Mouse (Mus musculus) myocyte (in vitro differentiated cells): ENCODE data around the gene Mafg. TPM values are rescaled to one million over a fixed set of nuclear protein-coding genes. Genes with fewer than 3 reads are reported as not detected.
A peak's percentile ranks its signal among the peaks of the same experiment; 100 is the strongest.

Experiments used
- H3K27me3 ChIP-seq: one replicate; pipeline ENCODE4 v1.6.1; 2011; ENCODE audit not compliant: control insufficient read depth, insufficient read depth, insufficient read length
- H3K36me3 ChIP-seq: one replicate; pipeline ENCODE4 v1.6.1; 2011; ENCODE audit not compliant: control insufficient read depth, insufficient read depth
- H3K4me2 ChIP-seq: one replicate; pipeline ENCODE4 v1.6.1; 2011; ENCODE audit warnings: low read depth, control low read depth
- H3K4me3 ChIP-seq: one replicate; pipeline ENCODE4 v1.5.1; 2011; ENCODE audit warnings: mild to moderate bottlenecking, control low read depth, moderate library complexity
- H3K79me2 ChIP-seq: one replicate; pipeline ENCODE4 v1.6.1; 2011; ENCODE audit not compliant: control insufficient read depth, insufficient read depth
- H3ac ChIP-seq: one replicate; pipeline ENCODE4 v1.6.1; 2011; ENCODE audit not compliant: control insufficient read depth, insufficient read length
- CEBPB ChIP-seq: IDR thresholded peaks from 2 replicates; pipeline ENCODE4 v1.6.1; 2011; ENCODE audit warnings: mild to moderate bottlenecking, moderate library complexity; ENCODE audit not compliant: poor library complexity, insufficient read depth, severe bottlenecking
- E2F4 ChIP-seq: IDR thresholded peaks from one replicate; pipeline ENCODE4 v1.6.1; 2011; ENCODE audit warnings: mild to moderate bottlenecking, control low read depth, moderate library complexity; ENCODE audit not compliant: insufficient read depth
- MAX ChIP-seq: IDR thresholded peaks from one replicate; pipeline ENCODE4 v1.6.1; 2011; ENCODE audit warnings: low read depth, mild to moderate bottlenecking, control low read depth
- MYOD1 ChIP-seq, 3 experiments: IDR thresholded peaks; one replicate each; pipeline ENCODE4 v1.6.1; 2011; ENCODE audit warnings: control low read depth in 2 of 3, low read depth in 2 of 3, mild to moderate bottlenecking in 2 of 3, moderate library complexity in 1 of 3; ENCODE audit not compliant: insufficient read length in 2 of 3, control insufficient read depth in 1 of 3
- MYOG ChIP-seq, 3 experiments: IDR thresholded peaks; one replicate each; pipeline ENCODE4 v1.6.1; 2011; ENCODE audit warnings: control low read depth in 2 of 3, low read depth in 2 of 3, mild to moderate bottlenecking in 2 of 3; ENCODE audit not compliant: insufficient read length in 2 of 3, control insufficient read depth in 1 of 3, insufficient read depth in 1 of 3
- POLR2A ChIP-seq: IDR thresholded peaks from one replicate; pipeline ENCODE4 v1.6.1; 2011; ENCODE audit warnings: low read depth, mild to moderate bottlenecking, control low read depth, moderate library complexity; ENCODE audit not compliant: insufficient read length
- POLR2AphosphoS2 ChIP-seq: IDR thresholded peaks from one replicate; pipeline ENCODE4 v1.6.1; 2011; ENCODE audit warnings: low read depth, control low read depth; ENCODE audit not compliant: insufficient read length
- REST ChIP-seq: IDR thresholded peaks from one replicate; pipeline ENCODE4 v1.6.1; 2011; ENCODE audit warnings: mild to moderate bottlenecking, control low read depth, moderate library complexity; ENCODE audit not compliant: insufficient read depth, insufficient read length
- SRF ChIP-seq: IDR thresholded peaks from one replicate; pipeline ENCODE4 v1.6.1; 2011; ENCODE audit warnings: low read depth; ENCODE audit not compliant: control insufficient read depth, insufficient read length
- TCF12 ChIP-seq: IDR thresholded peaks from one replicate; pipeline ENCODE4 v1.6.1; 2011; ENCODE audit warnings: mild to moderate bottlenecking, control low read depth; ENCODE audit not compliant: poor library complexity, insufficient read depth, severe bottlenecking
- TCF3 ChIP-seq: IDR thresholded peaks from one replicate; pipeline ENCODE4 v1.6.1; 2011; ENCODE audit warnings: low read depth, control low read depth; ENCODE audit not compliant: insufficient read length
- USF1 ChIP-seq: IDR thresholded peaks from one replicate; pipeline ENCODE4 v1.6.1; 2011; ENCODE audit warnings: low read depth, mild to moderate bottlenecking, control low read depth, moderate library complexity
- polyA plus RNA-seq: library from polyadenylated mRNA; unstranded; fragments of >200 nt; fragmentation: generic; extraction: Trizol; gene quantifications from one replicate; pipeline ENCODE4 v1.2.1, GENCODE M21; 2012; ENCODE audit warnings: missing spikeins

Gene Mafg
- polyA plus RNA-seq, 1 experiment, result 43.1 TPM

- Histone ChIP-seq H3K4me2 (peak overlapping the region; percentile 87), H3ac (peak overlapping the region; percentile 90), H3K36me3 (peaks cover 22% of the 10 kb centered on the region), H3K79me2 (peaks cover 25% of the 10 kb centered on the region), H3K4me3 (peak overlapping the region; percentile 99), H3K27me3 (no peaks in the 10 kb centered on the region)
- TF ChIP-seq TCF3 (no peak), MYOG (IDR thresholded peaks at IDR 0.05; ENCODE audit: control insufficient read depth in 1 of 3, insufficient read depth in 1 of 3, insufficient read length in 2 of 3, low read depth in 2 of 3) (peak in 2 of 3 experiments; percentile 18 to 61), REST (no peak), POLR2A (no peak), USF1 (no peak), E2F4 (no peak), POLR2AphosphoS2 (no peak), TCF12 (no peak), MYOD1 (IDR thresholded peaks at IDR 0.05; ENCODE audit: control insufficient read depth in 1 of 3, insufficient read length in 2 of 3, low read depth in 2 of 3) (peak in 2 of 3 experiments; percentile 57 to 63), SRF (no peak), CEBPB (no peak), MAX (no peak)
Measured at GRCm38 (mm10) chr11:120582268-120582981, 51.0 kb downstream of the Mafg start.

DNA sequence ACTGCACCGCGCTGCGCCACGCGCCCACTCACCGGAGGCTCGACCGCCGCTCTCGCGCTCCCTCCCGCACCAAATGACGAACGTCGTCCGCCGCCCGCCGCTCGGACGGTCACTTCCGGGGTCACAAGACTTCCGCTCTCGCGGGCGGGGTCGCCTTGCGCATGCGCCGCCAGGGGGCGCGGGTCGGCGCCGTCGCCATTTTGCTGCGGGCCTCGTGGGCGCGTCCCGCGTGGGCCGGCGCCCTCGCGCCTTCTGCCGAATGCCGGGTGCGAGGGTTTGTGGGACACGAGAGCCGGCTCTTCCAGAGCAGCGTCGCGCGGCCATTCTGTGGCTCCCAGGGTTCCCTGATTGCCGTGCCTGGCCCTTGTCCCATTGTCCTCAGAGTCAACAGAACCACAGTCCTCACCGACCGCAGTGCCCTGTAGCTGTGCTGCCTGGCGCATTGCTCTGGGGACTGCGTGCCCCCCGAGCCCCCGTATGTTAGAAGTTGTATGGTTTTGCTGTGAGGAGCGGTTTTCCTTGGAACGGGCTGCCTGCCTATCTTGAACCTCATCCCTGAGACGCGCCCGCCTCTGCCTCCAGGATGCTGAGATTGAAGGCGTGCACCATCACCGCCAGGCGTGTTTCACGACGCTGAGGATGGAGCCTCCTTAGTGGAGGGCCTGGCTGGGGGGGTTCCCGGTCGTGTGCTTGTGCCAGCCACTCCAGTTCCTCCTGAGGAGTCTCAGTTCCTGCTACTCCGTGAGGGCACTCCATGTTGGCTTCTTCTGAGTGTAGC lies 51.7 kb downstream of the Mafg start, which contains the start of gene Arhgdia:
TSS of gene Arhgdia (minus strand) at position 135 of the 778 bp plus-strand sequence.
- Histone ChIP-seq H3K79me2 (peaks cover 25% of the 10 kb centered on the region), H3K4me3 (peak within 1 kb of the TSS; percentile 99), H3K27me3 (no peaks in the 10 kb centered on the region), H3ac (peak within 1 kb of the TSS; percentile 90), H3K4me2 (peak within 1 kb of the TSS; percentile 100), H3K36me3 (peaks cover 23% of the 10 kb centered on the region)
- peak in 1 of 3 experiments; percentile 5 for TF ChIP-seq MYOD1 (IDR thresholded peaks at IDR 0.05; ENCODE audit: control insufficient read depth in 1 of 3, insufficient read length in 2 of 3, low read depth in 2 of 3)
- TF ChIP-seq SRF, result no peak
- no peak for TF ChIP-seq E2F4
- TF ChIP-seq POLR2A, result peak; percentile 87
- TF ChIP-seq USF1, result no peak
- no peak for TF ChIP-seq TCF12
- TF ChIP-seq CEBPB, result no peak
- TF ChIP-seq MAX, result peak; percentile 61
- TF ChIP-seq POLR2AphosphoS2, result peak; percentile 95
- TF ChIP-seq REST, result no peak
- no peak for TF ChIP-seq TCF3
- TF ChIP-seq MYOG (IDR thresholded peaks at IDR 0.05; ENCODE audit: control insufficient read depth in 1 of 3, insufficient read depth in 1 of 3, insufficient read length in 2 of 3, low read depth in 2 of 3), result no peak

- H3K79me2 ChIP-seq, result peaks cover 25% of the 10 kb centered on the region
- H3ac ChIP-seq, result peak overlapping the region; percentile 90
- TF ChIP-seq CEBPB (no peak), TCF3 (no peak), POLR2A (no peak), MYOG (IDR thresholded peaks at IDR 0.05; ENCODE audit: control insufficient read depth in 1 of 3, insufficient read depth in 1 of 3, insufficient read length in 2 of 3, low read depth in 2 of 3) (no peak), MYOD1 (IDR thresholded peaks at IDR 0.05; ENCODE audit: control insufficient read depth in 1 of 3, insufficient read length in 2 of 3, low read depth in 2 of 3) (no peak), SRF (no peak), USF1 (no peak), POLR2AphosphoS2 (no peak), REST (no peak), MAX (no peak), E2F4 (no peak), TCF12 (no peak)
- peak overlapping the region; percentile 99 for H3K4me3 ChIP-seq
- H3K27me3 ChIP-seq, result no peaks in the 10 kb centered on the region
- H3K36me3 ChIP-seq, result peaks cover 24% of the 10 kb centered on the region
- H3K4me2 ChIP-seq, result peak overlapping the region; percentile 100
Measured at GRCm38 (mm10) chr11:120580871-120581331, 52.5 kb downstream of the Mafg start.

DNA sequence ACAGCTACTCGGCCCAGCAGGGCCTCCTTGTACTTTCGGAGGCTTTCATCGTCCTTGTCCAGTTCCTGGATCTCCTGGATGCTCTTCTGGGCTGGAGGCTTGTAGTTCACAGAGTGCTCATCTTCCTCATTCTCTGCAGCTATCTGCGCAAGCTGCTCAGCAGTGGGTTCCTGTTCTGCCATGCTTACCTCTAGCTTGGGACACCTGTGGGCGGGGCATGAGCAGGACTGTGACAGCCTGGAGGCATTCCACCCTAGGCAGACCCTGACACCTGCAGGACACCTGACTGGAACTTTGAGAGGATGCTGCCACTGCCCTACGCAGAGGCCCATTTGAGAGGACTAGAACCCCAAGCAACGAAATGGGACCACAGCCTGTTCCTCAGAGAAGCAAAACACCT lies 53.2 kb downstream of the Mafg start:
- H3K36me3 ChIP-seq, result peaks cover 24% of the 10 kb centered on the region
- no peak for TF ChIP-seq E2F4
- TF ChIP-seq TCF12, result no peak
- no peak for TF ChIP-seq SRF
- TF ChIP-seq POLR2AphosphoS2, result peak; percentile 34
- peak; percentile 4 for TF ChIP-seq POLR2A
- H3K79me2 ChIP-seq, result peaks cover 25% of the 10 kb centered on the region
- peak overlapping the region; percentile 90 for H3ac ChIP-seq
- H3K4me2 ChIP-seq, result peak overlapping the region; percentile 100
- H3K4me3 ChIP-seq, result peak overlapping the region; percentile 99
- H3K27me3 ChIP-seq, result no peaks in the 10 kb centered on the region
